Mouse (Mus musculus) cerebral cortex, adult 2 months (tissue): ENCODE measurements around the gene Sim2.

Source experiments
- WGBS: fragments of 180-500 bp; shearing (Covaris S2); methylation state at CpG from one replicate; pipeline ENCODE4 v1.1.7; 2018; 5-methylcytosine and 5-hydroxymethylcytosine counted together

The Sim2 gene

DNA sequence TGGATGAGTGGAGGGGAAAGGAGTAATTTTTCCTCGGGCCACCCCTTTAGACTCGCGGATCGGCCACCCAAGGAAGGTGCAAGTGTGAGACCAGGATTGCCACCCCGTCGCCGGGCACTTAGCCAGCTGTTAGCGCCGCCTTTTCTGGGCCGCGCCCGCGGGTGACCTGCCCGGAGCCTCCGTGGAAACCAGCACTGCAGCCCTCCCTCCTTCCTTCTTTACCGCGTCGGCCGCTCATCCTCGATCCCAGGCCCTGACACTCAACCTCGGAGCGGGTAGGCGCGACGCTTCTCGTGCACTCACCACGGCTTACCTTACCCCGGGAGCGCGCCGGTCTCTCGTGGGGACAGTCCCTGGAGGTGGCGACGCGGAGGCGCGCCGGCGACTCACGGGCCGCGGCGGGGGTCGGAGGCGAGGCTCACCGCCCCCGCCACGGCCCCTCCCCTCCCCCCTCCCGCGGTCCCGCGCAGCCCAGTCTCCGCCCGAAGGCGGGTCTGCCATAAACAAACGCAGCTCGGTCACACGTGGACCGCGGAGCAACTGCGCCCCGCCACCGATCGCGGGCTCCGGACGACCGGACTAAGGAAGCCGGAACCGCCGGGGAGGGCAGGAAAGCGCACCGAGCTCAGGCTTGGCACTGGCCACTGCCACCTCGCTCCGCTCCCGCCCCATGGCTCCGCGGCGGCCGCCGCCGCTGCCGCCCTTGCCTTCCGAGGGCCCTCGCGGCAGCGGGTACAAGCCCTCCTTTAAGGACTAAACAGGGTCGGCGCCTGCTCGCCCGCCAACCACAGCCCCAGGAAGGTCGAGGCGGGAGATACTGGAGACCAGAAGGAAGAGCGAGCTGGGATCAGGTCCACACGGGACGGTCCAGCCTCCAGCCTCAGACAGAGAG is at the start of gene Sim2:
Sim2 (plus strand) TSS at position 221 of the 892 bp plus-strand sequence.
- 1% methylated on average over 82 of the region's 96 CpGs for WGBS

GRCm38 (mm10) chr16:94037280-94037679 is 47.5 kb upstream of the Sim2 start:
- WGBS, result 93% methylated on average over 7 of the region's 7 CpGs

DNA sequence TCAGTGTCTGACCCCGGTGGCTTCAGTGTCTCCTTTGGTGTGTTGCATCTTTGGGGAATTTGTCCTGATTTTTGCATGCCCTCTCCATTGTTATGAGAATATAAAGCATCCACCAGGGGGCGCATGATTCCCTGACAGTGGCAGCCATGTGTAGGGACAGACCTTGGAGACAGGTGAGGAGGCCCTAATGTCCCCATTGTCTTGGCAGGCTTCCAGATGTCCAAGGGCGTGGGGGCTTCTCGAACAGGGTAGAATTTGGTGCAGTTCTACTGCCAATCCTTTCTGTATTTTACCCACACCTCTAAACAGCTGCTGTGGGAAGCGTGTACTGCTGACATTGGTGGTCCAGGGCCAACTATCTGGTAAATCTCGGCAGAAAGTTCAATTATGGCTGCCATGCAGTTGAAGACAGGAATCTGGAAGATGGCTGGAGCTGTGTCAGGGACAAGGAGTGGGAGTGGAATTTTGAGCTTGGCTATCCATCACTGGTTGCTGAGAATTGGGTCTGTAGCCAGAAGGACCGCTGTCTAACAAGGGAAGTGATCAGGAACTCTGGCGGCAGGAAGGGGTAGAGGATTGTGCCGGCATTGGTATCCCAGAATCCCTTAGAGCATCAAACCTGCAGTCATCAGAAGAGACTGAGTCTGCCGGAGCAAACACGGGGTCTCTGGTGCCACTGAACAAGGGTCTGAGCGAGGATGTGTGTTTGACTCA is 46.3 kb upstream of the Sim2 start:
- WGBS, result 64% methylated on average over 12 of the region's 12 CpGs

DNA sequence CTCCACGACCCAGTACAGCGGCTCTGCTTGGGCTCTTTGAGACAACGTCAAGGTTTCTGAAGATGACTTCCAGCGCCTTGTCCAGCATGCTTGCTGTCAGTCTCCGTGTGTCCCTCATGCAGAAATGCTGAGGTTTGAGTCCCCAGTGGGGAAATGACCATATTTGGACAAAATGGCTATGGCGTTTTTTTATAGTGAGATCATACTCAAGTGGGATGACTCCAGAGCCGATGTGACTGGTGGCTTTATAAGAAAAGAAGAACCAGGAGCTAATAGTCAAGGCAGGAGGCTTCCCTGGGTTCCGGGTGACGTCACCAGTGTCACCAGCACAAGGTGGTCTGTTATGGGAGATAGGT is 45.8 kb upstream of the Sim2 start:
- WGBS, result 92% methylated on average over 9 of the region's 9 CpGs

GRCm38 (mm10) chr16:94040485-94040884 is 44.2 kb upstream of the Sim2 start:
- 21% methylated on average over 16 of the region's 16 CpGs for WGBS

DNA sequence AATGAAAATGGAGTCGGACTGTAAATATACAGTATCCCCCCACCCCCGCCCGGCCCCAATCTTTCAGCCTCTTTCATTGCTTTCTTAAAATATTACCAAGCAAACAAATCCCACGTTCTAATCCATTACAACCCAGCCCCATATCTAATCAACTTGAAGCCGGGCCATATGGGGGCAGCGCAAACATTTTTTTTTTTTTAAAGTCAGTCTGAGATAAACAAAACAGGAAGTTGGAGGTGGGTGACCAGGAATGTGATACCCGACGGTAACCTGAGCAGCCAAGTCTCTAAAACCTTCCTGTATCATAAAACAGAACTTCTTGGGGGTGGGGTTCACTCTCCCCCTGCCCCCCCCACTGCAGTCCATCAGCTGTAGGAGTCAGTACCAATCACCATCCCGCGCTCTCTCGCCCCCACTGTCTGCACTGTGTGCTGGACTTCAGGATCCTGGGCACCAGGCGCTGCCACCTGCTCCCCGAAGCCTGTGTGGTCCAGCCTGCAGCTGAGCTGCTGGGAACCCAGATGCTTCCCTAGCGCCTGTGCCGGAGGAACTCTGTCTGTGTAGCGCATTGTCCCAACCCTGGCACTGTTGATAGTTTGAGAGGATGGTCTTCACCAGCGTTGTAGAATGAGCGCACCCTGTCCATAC is 43.5 kb upstream of the Sim2 start:
- 38% methylated on average over 18 of the region's 18 CpGs for WGBS

- 87% methylated on average over 1 of the region's 1 CpGs for WGBS
These were observed 40.9 kb upstream of the Sim2 start for GRCm38 (mm10) chr16:94043797-94044196.

- 40% methylated on average over 7 of the region's 7 CpGs for WGBS
These were observed 39.7 kb upstream of the Sim2 start for GRCm38 (mm10) chr16:94044996-94045395.

DNA sequence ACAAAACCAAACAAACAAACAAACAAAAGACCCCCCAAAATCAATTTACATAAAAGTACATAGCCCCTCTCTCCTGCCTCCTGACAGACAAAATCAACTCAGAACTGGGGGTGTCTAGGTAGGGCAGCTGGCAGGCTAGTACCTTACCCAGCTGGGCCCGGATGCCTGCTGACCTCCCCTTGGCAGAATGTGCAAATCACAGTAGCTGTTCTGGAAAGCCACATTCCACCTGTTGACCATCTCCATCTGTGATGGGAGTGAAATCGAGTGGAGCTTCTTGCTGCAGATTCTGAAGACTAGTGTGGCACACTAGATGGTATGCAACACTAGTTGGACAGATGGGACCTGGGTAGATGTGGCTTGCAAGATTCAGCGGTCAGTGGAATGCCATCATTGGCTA is 34.4 kb upstream of the Sim2 start:
- 78% methylated on average over 3 of the region's 3 CpGs for WGBS

- WGBS, result 63% methylated on average over 12 of the region's 12 CpGs
These were observed 29.6 kb upstream of the Sim2 start for GRCm38 (mm10) chr16:94055176-94055575.

DNA sequence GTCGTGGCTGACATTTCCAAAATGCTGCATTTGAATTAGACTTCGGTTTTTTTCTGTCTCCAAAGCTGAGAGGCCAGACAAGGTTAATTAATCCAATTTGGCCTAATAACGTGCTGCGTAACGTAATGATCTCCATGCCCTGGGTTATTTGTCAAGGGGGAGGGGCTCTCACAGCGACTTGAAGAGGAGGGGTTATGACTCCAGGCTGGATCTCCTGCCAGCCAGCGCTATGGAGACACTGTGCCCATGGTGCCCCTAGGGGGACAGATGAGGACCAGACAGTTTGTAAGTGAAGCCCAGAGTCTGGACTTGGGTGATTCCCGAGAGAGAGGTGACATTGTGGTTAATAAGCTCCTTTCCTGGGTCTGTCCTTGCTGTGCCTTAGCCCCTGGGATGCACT is 29.2 kb upstream of the Sim2 start:
- WGBS, result 48% methylated on average over 8 of the region's 8 CpGs

DNA sequence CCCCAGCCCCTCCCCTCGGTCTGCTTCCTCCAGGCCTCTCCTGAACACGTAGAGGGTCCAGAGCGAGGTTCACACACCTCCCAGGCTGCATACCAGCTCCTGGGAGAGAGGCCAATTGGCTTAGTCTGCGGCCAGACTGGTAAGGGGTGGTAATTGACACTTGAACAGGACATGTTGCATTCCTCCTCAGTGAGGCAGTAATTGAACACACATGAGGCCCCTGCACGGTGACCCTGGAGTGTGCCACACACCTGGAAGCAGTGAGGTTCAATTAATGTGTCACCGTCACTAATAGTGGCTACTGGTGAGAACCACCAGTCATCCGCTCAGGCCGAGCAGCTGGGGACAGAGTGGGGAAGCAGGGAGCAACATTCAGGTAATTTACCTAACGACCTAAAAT is 24.9 kb upstream of the Sim2 start:
- 75% methylated on average over 9 of the region's 9 CpGs for WGBS

GRCm38 (mm10) chr16:94064211-94064610 is 20.5 kb upstream of the Sim2 start:
- 66% methylated on average over 9 of the region's 9 CpGs for WGBS

DNA sequence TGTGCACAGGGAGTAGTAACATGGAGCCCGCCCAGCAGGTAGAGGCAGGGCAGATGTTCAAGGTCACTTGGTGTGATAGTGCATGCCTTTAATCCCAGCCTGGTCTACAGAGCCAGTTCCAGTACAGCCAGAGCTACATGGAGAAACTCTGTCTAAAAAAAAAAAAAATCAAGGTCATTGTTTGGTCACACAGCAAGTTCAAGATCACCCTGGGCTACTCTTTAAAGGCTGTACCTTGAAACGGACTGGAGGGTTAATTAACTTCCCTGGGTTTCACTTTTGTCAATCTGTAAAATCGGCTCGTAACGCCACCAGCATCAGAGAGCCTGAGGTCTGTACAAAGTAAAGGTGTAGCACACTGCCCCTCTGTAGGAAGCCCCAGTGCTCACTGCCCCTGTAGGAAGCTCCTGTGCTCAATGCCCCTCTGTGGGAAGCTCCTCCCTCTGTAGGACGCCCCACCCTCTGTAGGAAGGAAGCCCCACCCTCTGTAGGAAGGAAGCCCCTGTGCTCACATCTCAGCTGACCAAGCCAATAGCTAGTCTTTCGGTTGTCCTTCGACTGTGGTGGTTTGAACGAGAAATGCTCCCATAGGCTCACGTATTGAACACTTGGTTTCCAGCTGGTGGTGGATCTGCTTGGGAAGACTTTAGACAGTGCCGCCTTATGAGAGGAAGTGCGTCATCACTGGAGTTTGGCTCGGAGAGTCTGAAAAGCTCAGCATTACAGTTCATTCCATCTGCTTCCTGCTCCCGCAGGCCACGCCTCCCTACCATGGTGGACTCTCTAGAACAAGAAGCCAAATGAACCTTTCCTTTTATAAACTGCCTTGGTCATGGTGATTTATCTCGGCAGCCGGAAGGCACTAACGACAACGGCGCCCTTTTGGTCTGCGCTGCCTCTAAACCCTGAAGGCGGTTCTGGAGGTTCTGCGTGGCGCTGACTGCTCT is 18.7 kb upstream of the Sim2 start:
- 72% methylated on average over 24 of the region's 24 CpGs for WGBS

DNA sequence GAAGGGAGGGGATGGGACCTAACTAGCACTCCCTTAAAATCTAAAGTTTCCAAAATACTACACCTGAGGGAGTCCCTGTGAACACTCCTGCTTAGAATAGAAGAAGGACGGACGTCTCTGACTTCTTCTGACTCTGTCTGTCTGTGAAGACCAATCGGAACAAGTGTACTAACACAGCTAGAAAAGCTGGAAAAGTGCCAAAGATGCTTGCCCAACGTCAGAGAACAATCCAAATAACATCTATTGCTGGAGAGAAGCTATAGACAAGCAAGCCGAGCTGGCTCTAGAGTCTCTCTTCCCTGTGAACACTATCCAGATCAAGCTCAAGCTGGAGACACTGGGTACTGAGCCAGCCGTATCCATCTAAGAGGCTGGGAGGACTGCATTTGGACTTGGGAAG is 18.0 kb upstream of the Sim2 start:
- 66% methylated on average over 6 of the region's 6 CpGs for WGBS

DNA sequence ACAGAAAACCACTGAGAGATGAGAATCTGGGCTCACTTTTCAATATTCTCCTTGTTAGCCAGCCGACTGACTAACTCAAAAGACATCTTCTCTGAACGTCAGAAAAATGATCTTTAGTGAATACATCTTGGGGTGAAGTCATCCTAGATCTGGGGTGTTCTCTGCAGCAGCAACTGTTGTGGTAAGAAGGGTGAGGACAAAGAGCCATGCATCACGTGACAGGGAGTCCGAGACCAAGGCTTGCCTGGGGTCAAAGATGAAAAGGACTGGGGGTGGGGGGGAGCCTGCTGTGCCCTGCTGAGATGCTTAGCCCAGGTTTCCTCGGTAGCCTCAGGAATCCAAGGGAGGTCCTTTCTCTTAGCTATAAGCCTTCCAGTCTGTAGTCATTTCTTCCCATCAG is 17.5 kb upstream of the Sim2 start:
- WGBS, result 53% methylated on average over 5 of the region's 5 CpGs

DNA sequence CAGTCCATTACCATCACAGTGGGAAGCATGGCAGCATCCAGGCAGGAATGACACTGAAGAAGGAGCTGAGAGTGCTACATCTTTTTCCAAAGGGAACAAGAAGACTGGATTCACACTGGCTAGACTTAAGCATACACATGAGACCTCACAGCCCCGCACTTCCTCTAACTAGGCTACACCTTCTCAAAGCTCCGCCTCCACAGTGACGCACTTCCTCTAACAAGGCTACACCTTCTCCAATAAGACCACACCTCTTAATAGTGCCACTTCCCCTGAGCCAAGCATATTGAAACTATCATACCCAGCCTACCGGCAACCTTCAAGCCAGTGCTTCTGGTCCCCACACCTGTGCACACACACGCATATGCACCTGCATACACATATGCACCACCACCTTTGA is 15.7 kb upstream of the Sim2 start:
- 98% methylated on average over 5 of the region's 5 CpGs for WGBS

- WGBS, result 78% methylated on average over 9 of the region's 9 CpGs
These were observed 13.8 kb upstream of the Sim2 start for GRCm38 (mm10) chr16:94070920-94071319.

DNA sequence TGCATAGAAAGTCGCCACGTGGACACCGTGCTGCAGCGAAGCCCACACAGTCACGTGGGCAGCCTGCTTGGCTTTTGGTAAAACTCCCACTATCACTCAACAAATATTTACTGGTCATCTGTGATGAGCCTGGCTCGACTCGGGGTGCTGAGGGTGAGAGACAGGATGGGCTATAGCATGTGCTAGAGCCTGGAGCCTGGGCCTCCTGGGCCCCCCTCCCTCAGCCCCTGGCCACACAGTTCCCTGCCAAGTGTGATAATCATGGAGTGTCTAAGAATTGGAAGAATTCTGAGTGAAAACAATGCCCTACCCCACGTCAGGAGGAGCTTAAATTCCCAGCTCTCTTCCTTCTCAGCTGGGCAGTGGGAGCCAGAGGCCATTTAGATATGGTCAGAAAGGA is 13.3 kb upstream of the Sim2 start:
- WGBS, result 62% methylated on average over 8 of the region's 8 CpGs

GRCm38 (mm10) chr16:94075362-94076027 is 9.2 kb upstream of the Sim2 start:
- 48% methylated on average over 19 of the region's 19 CpGs for WGBS
